Mouse (Mus musculus) layer of hippocampus, adult 9-10 months (tissue): ENCODE data around the gene Cdh8.

Experiments
- DNase-seq: peaks from one replicate; pipeline ENCODE4 v3.0.0; 2022; ENCODE audit warnings: low spot score

Cdh8 gene

GRCm38 (mm10) chr8:99415966-99416781 is at the start of gene Cdh8:
Gene Cdh8, minus strand, starts transcription at chr8:99416471.
- DNase-seq: no peak

- no peak for DNase-seq
Measured at GRCm38 (mm10) chr8:99446506-99446905, 30.2 kb upstream of the Cdh8 start.

GRCm38 (mm10) chr8:99425901-99426300 is 9.6 kb upstream of the Cdh8 start:
- DNase-seq: no peak

- DNase-seq: no peak
Measured at GRCm38 (mm10) chr8:99421516-99421915, 5.2 kb upstream of the Cdh8 start.

DNA sequence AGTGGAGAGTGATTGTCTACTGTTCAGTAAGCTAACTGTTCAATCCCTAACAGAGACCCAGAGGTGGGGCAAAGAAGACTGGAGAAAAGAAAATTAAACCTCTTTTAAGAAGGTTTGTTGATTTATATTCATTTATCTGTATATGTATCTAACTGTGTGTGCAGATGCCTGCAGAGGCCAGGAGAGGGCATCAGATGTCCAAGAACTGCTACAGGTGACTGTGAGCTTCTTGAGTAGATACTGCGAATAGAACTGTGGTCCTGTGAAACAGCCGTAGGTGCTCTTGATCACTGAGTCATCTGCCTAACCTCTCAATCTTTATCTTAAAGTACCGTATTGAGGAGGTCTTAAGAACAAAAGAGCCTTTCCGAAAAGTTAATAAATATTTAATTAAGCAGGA is 3.5 kb upstream of the Cdh8 start:
- no peak for DNase-seq

DNA sequence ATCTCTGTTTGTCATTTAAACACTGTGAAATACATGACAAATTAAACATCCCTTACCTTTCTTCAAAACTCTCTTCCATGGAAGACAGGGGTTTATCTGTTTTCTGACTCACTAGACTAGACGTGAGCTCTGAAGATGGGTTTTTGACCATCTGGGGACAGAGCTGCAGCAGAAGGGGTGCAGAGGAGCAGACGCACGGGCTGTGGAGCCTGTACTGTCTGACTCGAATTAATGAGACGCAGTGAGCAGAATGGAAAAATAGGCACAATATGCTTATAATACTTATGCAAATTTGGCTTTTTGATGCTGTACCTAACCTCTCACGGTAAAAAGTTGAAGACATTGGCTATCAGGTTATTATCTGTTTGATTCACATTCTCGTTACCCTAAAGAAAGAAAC is 1.2 kb upstream of the Cdh8 start:
- DNase-seq: no peak

- no peak for DNase-seq
Measured at GRCm38 (mm10) chr8:99415076-99415965, 950 bp downstream of the Cdh8 start.

DNA sequence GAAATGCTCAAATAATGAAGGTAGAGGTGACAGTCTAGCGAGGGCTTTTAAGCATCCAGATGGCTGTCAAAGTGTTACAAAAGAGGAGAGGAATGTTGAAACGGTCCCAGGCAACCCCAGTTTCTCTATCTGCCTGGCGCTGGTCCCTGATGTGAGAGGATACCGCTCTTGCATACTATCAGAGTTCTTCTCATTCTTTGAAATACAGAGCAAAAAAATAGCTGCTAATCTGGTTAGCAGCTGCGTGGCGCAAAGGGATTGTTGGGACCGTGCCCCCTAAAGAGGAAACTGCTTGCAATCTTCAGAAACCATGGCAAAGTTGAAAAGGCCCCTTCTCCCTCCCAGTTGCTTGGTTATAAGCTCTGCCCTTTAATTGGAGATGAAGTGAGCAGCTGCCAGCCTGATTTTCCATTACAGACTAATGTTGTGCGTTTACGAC is 1.8 kb downstream of the Cdh8 start:
- DNase-seq: no peak

DNA sequence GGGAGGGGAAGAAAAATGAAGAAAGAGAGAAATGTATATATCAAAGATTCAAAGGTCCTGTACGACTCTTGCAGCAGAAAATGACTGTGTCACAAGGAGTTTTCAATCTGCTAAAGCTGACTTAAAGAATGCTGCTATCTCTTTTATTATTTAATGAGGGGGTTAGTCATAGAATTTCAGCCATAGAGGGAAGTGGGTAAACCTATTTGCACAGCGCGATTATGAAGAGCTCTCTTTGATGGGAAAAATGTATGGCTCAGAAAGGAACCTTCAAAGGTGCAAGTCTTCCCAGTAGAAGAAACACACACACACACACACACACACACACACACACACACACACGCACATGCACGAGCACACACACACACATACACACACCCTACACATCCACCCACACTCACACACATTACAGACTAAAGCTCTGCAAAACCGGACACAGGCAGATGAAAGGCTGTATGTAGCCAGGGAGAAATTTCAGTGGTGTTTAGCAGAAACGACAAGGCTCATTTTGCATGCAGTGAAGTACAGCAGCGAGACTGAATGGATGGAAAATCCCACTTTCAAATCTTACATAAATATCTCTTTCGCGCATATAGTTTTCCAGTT is 2.3 kb downstream of the Cdh8 start:
- no peak for DNase-seq

DNA sequence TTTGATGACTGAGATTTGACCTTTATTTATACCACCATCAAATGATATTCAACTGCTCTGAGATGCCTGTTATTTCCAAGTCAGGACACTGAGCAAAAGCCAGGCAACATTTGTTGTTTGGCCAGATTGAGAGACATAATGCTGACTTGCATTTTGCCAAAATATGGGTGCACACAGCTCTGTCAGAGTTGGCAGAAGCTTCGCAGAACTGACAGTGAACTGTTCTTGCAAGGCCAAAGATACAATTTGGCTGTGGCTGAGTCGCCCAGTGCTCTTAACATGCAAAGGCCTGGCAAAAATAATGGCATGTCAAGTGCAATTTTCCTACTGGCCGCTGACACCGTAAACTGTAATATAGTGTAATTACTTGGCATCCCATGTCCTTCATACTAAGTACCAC is 22.4 kb downstream of the Cdh8 start:
- DNase-seq: no peak

DNA sequence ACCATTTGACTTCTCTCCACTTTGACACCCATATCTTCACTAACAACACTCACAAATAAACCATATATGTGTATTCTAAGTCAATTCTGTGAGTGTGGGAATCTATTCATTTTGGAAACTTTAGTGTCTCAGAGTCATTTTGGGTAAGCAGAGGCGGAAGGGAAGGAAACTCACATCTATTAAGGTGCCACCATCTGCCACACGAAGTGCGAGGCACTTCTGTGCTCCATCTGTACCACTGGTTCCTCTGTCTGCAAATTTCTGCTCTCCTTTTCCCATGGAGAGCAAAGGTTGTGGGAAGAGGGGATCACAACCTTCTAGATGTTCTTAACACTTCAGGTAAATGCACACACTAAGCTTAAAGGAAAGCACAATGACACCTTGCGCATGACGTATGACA is 46.2 kb downstream of the Cdh8 start:
- no peak for DNase-seq

DNA sequence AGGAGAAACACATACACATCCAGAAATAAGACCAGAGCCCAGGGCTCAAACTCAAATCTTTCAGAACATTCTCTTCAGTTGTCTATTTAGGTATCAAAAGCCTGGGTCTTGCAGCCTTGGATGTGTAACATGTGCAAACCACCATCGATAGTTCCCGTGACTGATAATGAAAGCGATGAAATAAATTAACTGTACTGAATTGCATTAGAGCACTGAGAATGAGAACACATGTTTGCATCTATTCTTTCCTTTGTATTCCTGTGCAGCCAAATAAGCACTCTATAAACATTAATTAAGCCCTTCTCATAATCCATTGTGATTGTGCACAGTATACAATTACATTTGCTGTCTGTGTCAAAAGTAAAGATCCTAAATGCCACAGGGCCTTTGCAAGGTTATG is 47.1 kb downstream of the Cdh8 start:
- DNase-seq: no peak

DNA sequence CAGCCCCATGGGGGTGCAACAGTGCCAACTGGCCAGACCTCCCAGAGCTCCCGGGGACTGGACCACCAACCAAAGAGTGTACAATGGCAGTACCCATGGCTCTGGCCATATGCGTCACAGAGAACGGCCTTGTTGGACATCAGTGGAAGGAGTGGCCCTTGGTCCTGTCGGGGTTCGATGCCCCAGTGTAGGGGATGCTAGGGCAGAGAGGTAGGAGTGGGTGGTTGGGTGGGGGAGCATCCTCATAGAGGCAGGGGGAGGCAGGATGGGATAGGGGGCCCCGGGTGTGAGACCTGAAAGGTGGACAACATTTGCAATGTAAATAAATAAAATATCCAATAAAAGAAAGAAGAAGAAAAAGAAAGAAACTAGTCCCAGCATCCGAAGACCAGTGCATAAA is 47.8 kb downstream of the Cdh8 start:
- DNase-seq: no peak

GRCm38 (mm10) chr8:99353923-99354322 is 62.3 kb downstream of the Cdh8 start:
- DNase-seq: no peak

DNA sequence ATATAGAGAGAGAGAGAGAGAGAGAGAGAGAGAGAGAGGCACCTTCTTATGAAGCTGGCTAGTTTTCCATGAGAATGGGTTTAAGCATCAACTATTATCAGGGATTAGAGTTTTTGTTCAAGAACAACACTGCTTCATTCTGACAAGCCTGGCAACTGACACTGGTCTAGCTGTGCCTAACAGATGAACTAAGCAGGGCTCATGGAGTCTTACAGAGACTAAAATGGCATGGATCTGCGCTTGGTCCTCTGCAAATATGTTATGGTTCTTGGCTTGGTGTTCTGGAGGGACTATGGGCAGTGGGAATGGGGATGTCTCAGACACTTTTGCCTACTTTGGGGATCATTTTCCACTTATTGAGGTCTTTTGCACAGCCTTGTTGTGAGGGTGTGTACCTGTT is 63.0 kb downstream of the Cdh8 start:
- no peak for DNase-seq

DNA sequence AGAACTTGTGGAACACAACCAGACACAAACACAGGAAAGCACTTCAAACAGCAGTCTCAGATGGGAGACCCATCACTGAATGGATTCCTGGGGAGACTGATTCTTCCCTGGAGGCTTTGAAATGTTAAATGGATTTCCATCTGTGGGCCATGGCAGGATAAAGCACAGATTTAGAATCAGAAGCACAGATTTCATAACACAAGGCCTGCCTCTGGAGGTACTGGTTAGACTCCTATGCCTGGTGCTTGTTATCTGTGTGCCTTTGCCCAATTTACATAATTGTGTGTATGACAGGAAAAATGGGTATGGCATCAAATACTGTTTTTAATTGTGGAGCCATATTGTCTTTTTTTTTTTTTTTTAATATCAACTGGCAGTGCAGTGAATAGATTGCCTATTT is 66.8 kb downstream of the Cdh8 start:
- no peak for DNase-seq

- DNase-seq: no peak
Measured at GRCm38 (mm10) chr8:99348618-99349017, 67.7 kb downstream of the Cdh8 start.

DNA sequence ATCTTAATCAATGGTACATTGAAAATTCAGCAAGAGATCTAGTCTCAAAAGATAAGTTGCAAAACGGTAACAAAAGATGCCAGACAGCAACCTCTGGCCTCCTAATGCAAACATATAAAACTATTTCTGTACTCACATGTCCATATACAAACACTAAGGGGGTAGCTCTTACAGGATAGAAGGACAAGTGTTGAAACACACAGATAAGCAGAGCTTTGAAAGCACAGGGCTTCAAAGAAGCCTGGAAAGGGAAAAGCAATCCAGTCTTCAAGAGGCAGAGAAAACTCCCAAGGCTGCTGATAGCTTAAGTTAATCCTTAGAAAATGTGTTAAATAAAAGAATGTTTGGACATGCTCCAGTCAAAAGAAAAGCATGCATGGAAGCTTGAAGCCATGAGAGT is 77.0 kb downstream of the Cdh8 start:
- DNase-seq: no peak

DNA sequence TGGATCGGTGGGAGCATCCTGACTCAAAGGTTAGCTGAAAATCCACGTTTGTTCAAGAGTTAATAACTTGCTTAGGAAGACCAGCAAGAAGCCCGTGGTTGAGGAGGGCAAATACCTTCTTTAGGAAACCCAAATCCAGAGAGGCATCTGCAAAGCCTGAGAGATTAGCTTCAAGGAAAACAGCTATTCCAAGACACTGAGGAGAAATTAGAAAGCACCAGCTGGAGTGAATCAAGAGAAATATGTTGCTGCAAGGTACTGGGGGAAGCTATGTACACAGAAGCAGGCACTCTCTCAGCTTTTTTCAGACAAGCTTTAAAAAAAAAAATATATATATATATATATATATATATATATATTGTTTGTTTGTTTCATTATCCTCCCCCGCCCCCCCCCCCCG is 88.7 kb downstream of the Cdh8 start:
- no peak for DNase-seq

- DNase-seq: no peak
Measured at GRCm38 (mm10) chr8:99314561-99314960, 101.7 kb downstream of the Cdh8 start.

DNA sequence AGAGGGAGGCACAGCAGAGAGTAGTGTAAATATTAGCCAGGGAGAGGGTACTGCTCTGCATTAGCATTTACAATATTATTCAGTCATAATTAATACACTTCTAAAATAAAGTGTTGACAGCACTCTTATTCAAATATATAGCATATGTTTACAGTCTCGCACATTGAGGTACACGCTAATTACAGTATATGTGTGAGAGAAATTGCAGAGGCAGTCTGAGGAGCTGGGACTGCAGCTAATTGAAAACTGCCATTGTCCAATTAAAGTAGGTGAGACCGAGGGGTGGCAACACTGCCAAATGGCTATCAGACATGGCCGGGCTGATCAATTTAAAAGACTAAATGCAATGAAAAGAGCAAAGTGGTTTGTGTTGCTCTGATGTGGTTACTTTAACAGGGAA is 112.1 kb downstream of the Cdh8 start:
- no peak for DNase-seq

DNA sequence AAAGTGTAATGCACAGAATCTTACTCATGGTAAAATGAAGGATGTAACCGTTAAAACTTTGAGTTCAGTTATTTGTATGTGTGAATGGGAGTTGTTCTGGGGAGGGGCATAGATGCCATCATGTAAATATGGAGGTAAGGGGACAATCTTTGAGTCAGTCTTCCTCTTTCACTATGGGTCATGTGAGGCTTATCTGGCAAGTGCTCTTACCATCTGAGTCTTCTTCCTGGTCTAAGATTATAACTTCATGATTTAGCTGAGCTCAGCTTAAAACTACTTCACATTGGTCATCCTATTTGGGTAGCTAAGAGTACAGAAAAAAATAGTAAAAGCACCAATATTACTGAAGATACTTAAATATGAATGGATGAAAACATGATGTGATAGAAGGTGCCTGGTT is 126.1 kb downstream of the Cdh8 start:
- DNase-seq: no peak

DNA sequence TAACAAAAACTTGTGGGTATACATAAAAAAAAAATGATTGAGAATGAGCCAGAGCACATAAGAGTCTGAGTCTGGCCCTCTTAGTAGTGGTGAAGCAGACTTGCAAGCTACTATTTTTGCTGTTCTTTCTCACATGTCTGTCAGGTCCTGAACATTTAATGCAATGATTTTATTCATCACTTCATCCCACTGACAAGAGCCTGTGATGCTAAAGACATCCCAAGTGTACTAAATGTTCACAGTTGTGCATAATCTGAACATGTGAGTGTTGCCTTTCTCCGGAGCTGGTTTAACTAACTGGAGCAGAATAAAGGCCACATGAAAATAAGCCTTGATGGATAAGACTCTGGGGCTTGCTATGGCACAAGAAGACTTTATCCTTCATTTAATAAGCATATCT is 131.2 kb downstream of the Cdh8 start:
- no peak for DNase-seq
